Mouse (Mus musculus): Measurements from ENCODE around the gene Psmb4. TPM values are rescaled to one million over a fixed set of nuclear protein-coding genes. Genes with fewer than 3 reads are reported as not detected.
A peak's percentile ranks its signal among the peaks of the same experiment; 100 is the strongest.
"Not testable (repeated sequence)": the region's sequence is repeated elsewhere in the genome, so short reads cannot be mapped to it uniquely, and the experiment has no call there.

The Psmb4 gene
- 100 to 1,000 TPM; 289 to 312 TPM for total RNA-seq (2021)
- long read RNA-seq, transcript Psmb4-201 (7 exons, 1,183 nt), result major isoform, 103 of 112 reads
- long read RNA-seq, partial matches to known transcripts, result 9 of 112 reads
- long read RNA-seq, other reads (novel, unspliced or antisense), result 0 of 112 reads

DNA sequence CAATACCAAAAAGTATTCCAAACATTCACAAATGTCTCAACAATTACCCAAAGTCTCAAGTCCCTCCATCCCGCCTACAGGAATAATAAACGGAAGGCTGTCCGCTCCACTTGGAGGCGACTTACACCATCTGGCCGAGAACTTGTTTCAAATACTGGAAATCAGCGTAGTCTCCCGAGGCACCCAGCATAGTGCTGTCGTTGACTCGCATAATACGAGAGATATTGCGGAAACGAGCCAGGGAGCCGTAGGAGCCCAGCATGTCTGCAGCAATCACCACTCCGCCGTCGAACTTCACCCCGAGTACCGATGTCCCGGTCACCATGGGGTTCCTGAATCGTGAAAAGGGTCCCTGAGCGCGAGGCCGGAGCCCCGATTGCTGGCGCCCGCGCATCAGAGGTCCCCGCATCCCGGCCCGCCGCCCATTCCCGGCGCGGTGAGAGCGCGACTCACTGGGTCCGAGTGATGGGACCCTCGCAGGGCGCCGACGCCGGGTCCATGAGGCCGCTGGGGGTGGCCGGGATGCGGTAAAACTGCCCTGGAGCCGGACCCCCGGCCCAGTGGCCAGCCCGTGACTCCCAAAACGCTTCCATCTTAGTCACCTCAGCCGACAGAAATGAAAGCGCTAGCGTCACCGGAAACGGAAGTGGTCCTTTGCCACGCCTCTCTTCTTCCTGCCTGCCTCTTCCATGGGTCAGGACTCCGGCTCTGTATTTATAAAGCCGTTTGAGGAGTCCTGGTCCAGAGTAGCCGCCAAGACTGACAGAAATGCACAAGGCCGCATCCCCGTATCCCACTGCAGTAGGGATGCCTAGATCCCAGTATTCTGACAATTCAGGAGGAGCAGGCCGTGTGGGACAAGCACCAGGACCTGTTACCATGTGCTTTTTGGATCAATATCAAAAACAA is at the start of gene Psmb4:
Gene Psmb4, minus strand, starts transcription at position 646 of the 909 bp plus-strand sequence.
- peak; percentile 83 for DNase-seq (ENCODE audit: low spot score in 2 of 2)

DNA sequence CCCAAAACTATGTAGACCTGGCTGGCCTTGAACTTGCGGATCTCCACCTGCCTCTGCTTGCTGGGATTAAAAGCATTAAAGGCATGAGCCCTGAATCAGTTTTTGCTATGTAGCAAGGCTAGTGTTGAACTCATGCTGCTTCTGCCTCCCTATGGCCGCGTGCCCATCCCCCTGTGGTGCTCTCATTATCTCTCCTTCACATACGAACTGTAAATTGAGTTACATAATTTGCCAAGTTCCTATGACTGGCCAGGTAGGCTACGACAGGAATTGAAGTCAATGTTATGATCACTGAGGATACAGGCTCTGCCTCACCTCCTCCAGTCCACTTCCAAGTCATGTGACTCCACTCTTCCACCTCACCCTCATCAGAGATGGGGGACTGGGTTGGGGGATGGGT is 49.4 kb upstream of the Psmb4 start:
- DNase-seq (ENCODE audit: low spot score in 2 of 2), result not testable (repeated sequence)

DNA sequence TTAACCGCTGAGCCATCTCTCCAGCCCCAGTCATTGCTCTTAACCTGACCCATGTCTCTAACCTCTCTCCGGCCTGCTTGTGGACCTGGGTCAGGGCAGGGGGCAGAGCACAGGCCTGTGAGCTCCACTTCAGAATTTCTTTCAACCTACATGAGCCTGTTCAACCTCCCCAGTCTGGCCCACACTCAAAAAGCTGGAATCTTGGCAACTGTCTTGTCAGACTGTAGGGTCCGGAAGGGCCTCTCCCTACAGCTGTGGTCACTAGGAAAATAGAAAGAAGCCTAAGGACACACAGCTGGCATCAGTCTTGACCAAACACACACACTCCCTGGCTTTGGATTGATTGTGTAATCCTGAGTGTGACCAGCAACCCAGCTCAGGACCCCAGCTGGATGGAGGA is 48.6 kb upstream of the Psmb4 start:
- not testable (repeated sequence) for DNase-seq (ENCODE audit: low spot score in 2 of 2)

DNA sequence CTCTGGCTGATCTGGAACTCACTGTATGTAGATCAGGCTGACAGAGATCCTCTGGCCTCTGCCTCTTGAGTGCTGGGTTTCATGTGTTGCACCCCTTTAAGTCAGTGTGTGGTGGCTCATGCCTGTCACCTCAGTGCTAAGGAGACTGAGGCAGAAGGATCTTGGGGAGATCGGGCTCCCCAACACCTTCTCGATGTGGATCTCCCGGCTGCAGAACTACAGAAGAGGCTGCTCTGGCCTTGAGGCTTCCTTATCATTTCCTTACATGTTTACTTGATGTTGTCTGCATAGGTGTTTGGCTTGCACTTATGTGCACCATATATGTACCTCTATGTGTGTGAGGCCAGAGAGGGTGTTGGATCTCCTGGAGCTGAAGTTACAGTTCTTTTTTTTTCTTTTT is 47.8 kb upstream of the Psmb4 start:
- DNase-seq (ENCODE audit: low spot score in 2 of 2), result not testable (repeated sequence)

DNA sequence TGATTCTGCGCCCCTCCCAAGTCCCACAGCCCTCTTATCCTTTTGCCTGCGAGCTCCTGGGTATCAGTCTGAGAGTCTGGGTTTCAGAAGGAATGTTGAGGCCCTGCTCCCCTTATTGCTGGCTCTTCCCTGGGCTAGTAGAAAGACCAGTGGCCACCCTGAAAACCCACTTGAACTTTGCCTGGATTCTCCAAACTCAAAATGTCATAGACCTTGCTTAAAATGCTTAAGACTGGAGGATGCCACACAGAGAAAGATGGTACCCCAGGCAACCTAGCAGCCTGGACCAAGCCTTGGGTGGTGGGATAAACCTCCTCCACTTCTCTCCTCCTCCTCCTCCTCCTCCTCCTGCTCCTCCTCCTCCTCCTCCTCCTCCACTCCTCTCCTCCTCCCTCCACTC is 46.8 kb upstream of the Psmb4 start:
- DNase-seq (ENCODE audit: low spot score in 2 of 2), result not testable (repeated sequence)

DNA sequence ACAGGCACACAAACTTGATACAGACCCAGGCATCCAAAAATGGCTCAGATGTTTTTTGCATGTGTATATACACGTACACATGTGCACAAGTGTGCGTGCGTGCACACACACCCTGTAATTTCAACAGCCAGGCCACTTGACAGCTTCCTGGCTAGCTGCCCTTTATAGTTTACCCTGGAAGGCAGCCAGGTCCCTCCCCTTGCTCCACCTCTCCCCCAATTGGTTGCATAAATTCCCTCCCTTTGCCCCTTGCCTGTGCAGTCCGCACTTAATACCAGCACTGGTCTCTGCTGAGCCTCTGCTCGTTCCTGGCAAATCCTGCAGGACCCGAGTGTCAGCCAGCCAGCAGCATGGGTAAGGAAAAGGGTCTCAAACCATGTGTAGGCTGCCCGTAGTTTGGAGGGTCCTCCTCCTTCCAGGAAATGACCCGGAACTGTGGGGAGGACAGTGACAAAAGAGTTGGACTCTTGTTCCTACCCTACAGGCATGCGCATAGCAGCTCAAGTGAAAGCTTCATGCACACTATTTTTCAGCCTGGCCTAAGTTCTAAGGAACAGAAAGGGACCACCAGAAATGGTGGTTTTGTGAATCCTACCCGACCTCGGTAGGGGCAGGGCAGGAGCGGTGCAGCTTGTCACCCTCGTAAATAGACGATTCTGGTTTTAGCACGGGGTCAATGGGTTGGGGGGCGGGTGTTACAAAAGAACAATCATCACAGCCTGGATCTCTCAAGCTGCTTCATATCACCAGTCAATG is 46.2 kb upstream of the Psmb4 start, which contains the start of gene Selenbp1:
Gene Selenbp1, plus strand, starts transcription at position 248 of the 756 bp plus-strand sequence.
- peak; percentile 65 to 69 for DNase-seq (ENCODE audit: low spot score in 2 of 2)

DNA sequence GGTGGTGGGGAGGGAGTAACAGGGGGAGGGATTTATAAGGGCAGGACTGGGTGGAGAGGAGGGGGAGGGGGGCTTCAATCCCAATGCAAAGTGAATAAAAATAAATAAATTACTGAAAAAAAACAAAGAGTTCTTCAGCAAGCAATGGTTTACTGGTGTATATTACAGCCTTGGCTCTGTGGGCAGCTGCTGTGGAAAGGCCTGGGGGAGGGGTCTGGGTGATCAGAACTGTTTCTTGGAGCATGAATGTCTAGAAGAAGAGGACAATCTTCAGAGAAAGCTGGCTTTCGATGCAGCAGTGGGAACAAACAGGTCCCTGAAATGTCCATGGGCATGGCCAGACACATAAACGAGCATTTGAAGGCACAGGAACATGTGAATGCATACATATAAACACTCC is 45.5 kb upstream of the Psmb4 start:
- DNase-seq (ENCODE audit: low spot score in 2 of 2), result not testable (repeated sequence)

DNA sequence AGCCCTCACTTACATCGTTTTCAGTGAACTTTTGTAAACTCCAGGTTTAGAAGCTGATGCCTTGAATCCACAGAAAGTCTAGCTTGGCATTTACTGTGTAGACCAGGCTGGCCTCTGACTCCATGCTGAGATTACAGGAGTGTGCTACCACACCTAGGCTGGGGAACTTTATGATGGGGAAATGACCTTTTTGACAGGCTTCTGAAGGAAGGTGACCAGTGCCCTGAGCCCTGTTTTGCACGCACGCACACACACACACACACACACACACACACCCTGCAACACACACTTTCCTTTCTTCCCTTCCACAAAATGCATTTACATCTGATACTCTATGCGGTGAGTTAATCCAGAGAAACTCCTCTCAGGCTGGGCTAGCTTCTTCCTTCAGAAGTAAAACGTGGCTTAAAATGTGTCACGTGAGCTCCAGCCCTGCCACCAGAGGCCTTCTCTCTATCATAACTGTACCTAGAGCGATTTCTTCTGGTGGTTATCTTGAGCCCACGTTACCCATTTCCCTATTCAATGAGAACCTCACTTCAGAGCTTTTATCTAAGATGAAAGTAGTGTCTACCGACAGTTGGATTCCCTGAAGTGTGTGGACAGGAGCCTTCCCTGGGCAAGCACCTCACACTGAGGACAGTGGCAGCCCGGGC is 44.8 kb upstream of the Psmb4 start:
- not testable (repeated sequence) for DNase-seq (ENCODE audit: low spot score in 2 of 2)

DNA sequence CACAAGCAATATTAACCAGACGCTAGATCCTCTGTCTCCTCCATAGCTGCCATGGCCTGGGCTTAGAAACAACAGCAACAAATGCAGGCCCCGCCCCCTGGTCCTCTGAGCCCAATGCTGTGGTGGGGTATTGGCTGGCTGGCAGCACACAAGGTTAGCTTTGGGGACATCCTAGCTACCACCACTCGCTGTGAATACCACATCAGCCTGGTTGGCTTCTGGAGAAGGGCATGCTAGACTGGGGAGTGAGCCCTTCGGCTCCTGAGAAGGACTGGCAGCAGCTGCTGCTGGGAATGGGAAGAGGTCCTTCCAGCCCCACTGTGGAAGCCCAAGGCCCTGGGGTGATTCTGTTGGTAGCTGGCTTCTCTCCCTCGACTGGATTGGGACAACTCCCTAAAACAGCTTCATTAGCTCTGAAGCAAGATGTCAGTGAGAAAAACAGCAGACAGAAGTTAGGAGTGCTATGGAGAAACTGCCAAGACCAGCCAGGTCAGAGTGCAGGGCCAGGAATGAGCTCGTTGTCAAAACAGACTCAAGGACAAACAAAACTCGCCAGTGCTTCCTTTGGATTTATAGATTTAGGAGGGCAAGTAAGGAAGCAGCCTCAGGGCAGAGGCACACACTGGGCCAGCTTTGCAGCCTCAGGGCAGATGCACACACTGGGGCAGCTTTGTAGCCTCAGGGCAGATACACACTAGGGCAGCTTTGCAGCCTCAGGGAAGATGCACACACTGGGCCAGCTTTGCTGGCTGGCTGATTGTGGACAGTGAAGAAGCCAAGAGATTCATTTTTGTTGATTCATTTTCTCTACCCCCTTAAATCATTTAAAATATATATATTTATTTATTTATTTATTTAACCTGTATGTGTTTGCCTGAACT is 43.9 kb upstream of the Psmb4 start:
- not testable (repeated sequence) for DNase-seq (ENCODE audit: low spot score in 2 of 2)

DNA sequence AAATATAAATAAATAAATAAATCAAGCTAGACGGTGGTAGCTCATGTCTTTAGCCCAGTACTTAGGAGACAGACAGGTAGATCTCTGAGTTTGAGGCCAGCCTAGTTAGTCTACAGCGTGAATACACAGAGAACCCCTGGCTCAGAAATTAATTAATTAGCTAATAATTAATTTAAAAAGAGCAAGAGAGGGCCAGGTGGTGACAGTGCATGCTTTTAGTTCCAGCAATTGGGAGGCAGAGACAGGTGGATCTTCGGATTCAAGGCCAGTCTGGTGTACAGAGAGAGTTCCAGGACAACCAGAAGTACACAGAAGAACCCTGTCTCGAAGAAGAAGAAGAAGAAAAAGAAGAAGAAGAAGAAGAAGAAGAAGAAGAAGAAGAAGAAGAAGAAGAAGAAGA is 42.2 kb upstream of the Psmb4 start:
- not testable (repeated sequence) for DNase-seq (ENCODE audit: low spot score in 2 of 2)

DNA sequence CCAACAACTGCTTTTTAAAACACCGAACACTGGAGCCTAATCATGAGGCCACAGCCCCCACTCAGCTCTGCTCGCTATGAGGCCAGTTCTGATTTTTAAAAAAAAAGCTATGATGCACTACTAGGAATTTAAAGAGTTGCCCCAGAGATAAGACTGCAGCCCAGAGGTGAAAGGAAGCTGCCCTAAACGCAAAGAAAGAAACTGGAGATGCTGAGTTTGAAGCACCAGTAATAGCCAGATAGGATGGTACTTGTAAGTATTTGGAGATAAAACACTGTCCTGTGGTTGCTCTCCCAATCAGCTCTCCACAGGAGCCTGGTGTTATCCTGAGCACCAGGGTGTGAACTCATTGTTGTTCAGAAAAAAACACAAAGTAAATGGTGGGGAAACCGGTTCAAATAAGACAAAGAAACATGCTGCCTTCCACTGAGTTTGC is 39.6 kb upstream of the Psmb4 start:
- not testable (repeated sequence) for DNase-seq (ENCODE audit: low spot score in 2 of 2)

DNA sequence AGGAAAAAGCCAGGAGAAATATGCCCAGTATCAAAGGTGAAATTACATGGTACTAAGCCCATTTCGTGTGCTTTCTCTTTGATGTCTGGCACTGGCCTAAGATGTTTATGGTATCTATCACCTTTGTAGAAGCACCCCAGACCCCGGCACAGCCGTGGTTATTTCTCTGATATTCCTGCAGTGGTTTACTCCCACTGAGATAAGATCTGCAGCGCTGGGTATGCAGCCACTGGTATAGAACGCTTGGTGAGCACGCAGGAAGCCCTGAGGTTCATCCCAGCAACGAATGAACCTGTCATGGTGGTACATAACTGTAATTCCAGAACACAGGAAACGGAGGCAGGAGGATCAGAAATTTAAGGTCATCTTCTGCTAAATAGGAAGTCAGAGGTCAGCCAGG is 37.9 kb upstream of the Psmb4 start:
- DNase-seq (ENCODE audit: low spot score in 2 of 2), result no peak

DNA sequence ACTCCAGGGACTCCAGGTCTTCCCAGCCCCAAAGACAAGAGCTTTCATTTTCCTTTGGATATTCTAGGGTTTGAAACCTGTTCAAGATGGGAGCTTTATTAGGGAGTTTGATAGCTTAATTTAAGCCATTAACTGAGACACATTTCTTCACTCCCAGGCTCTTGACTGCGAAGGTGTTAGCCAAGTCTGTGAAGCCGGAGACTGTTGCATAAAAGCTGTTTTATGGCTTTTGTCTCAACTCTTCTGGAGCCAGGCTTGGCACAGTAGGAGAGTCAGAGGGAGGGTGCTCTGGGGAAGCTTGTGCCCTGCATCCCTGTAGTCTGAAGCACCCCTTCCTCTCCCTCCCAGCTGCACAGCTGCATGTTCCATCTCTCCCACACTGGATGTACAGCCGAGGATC is 35.6 kb upstream of the Psmb4 start:
- no peak for DNase-seq (ENCODE audit: low spot score in 2 of 2)

DNA sequence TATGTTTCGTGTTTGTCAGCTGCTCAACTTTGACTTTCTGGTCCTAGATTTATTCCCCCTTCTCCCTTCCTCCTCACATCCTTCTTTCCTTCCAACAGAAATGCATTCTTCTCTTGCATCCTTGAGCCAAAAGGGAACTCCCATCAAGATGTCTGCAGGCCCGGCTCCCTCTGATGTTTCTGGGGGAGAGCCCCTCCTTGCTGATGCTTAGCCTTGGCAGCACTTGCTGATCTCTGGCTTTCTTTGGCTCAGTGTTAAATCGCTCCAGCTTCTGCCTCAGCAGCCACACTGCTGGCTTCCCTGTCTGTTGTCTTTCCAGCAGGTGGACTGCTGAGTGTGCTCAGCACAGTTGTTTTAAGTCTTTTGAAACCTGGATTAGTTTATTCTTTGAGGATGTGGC is 34.3 kb upstream of the Psmb4 start:
- no peak for DNase-seq (ENCODE audit: low spot score in 2 of 2)

DNA sequence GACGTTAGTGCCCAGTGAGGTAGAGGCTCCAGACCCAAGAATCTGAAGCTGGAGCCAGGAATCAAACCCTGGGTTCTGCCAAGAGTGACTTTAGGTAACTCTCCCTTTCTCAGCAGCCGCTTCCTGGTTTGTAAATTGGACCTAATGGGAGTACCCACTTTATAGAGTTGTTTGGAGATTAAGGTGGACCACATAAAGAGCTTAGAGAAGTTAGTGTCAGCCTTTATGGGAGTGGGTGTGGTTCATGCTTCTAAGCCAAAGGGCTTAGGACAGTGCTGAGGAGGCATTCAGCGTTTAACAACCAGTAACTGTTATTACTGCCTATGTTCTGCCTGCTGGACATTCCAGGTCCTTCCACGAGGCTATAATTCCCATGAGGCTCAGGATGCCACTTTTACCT is 32.1 kb upstream of the Psmb4 start:
- DNase-seq (ENCODE audit: low spot score in 2 of 2), result no peak

DNA sequence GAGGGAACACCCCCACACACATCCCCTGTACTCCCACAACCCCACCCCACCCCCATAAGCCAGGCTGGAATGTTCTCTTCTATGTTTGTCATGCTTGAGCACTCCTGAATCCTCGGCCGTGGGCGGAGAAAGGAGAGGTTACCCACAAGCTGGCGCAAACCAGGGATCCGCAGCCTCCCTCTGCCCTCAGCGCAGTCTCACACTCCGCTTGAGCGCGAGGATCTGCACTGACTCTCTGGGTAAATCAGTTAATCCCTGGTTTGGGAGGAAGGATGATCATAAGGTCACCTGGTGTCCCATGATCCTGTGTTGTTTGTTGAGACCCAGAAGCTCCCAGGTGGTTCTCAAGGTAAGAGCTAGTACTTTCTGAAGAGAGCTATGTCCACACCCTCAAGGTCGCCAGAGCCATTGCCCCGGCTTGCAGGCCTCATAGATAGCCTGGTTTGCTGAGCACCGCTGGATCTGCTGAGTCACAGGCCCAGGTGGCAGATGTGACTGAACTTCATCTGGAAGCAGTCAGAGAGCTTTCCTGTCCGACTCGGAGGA is 31.1 kb upstream of the Psmb4 start:
- no peak for DNase-seq (ENCODE audit: low spot score in 2 of 2)

DNA sequence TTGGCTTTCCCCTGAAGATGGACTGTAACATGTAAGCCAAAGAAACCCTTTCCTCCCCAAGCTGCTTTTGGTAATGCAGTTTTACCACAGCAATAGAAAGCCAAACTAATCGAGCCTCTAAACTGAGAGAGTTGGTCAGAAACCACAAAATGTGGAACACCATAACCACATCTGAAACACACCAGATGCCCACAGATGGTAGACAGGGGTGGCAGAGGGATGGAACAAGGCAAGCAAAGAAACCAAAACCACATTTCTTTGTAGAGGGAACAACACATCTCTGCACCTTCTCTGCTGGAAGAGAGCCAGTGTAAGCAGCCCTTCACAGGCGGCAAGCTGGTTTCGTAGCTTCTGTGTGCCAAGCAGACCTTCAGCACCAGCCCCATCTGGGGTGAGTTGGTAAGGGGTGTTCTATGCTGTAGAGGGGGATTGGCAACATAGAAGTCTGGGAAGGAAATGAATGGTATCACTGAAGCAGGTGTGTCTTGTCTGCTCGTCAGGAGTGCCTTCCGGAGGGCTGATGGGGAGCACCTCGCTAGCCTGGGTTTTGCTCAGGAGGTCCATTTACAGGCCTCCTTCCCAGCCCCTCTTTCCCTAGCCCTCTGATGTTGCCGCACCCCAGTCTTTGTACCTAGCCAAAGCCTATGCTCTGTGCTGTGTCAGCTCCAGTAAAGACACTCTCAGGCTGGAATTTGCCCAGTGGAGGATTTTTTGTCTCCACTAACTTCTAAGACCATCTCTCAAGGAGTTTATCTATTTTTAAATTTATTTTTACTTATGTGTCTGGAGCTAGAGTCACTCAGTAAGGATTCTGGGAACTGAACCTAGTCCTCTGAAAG is 29.4 kb upstream of the Psmb4 start:
- DNase-seq (ENCODE audit: low spot score in 2 of 2), result no peak

DNA sequence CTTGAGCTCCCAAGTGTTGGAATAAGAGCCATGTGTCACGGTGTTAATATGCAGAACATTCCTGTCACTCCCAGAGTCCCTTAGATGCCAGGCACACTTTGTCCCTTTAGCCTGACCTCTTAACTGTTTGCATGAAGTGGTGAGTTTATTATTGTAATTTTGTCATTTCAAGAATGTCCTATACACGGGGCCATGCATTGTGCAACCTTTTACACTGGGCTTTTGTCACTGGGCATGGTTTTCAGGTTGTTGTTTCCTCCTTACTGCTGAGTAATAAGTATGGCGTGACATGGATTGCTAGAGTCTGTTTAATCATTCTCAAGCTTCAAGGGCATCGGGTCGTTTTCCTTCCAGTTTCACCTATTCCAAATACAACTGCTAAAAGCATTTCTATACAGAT is 27.0 kb upstream of the Psmb4 start:
- DNase-seq (ENCODE audit: low spot score in 2 of 2), result no peak

DNA sequence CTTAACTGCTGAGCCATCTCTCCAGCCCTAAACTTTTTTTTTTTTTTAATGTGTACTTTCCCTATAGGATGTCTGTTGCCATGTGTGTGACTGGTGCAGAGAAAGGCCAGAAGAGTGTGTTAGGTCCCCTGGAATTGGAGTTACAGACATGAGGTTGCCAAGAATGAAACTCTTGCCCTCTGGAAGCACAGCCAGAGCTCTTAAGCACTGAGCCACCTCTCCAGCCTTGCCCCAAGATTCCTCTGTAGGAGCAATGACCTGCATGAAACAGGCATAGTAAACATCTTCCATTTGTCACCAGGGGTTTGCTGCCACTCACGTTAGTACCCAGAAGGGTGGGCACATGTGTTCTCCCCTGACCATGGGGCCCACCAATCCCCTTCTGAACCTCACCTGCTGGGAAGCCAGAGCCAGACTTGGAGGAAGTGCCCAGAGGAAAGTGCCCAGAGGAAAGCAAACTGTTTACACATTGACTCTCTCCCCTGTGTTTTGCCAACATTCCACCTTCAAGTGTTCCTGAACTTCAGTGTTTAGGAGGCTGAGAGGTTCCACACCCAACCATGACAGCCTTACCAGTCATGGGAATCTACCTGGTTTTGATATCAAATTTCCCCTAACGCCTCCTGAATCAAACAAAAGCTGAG is 24.4 kb upstream of the Psmb4 start:
- no peak for DNase-seq (ENCODE audit: low spot score in 2 of 2)

Measured in layer of hippocampus, postnatal 10 days (tissue).